Mouse (Mus musculus): ENCODE results near the gene Plbd1. TPM values are rescaled to one million over a fixed set of nuclear protein-coding genes. Genes with fewer than 3 reads are reported as not detected.

Gene Plbd1
- polyA plus RNA-seq, 1 experiment from 2014 or later, result 5.2 TPM

GRCm38 (mm10) chr6:136644171-136644570, 17.6 kb downstream of the Plbd1 start:
- Histone ChIP-seq H3K4me1 (replicated peaks; ENCODE audit: insufficient read depth, low read length) (0 out of 2 replicates have a peak, but pooled peaks cover 3% of the 10 kb centered on the region), H3K4me2 (ENCODE audit: low read length) (no peak overlapping the region), H3K4me3 (replicated peaks; ENCODE audit: low read depth, low read length) (no peak overlapping the region), H3K36me3 (ENCODE audit: insufficient read depth, low read length) (no peaks in the 10 kb centered on the region), H3K27ac (no peak overlapping the region), H3K9ac (ENCODE audit: low read depth, low read length) (no peak overlapping the region), H3K27me3 (ENCODE audit: insufficient read depth, low read length) (no peaks in the 10 kb centered on the region), H3K9me3 (replicated peaks; ENCODE audit: low read length) (no peaks in the 10 kb centered on the region)
- no peak for ATAC-seq (replicated peaks; ENCODE audit: low FRiP score, low read depth)
- 95% methylated on average over 2 of the region's 2 CpGs for WGBS
- peak; percentile 44; the same call in 1 of the 2 replicates for TF ChIP-seq CTCF (IDR thresholded peaks at IDR 0.05; ENCODE audit: low read depth)
- DNase-seq (ENCODE audit: low spot score), result no peak

- no peak for ATAC-seq (replicated peaks; ENCODE audit: low FRiP score, low read depth)
- H3K9ac ChIP-seq (ENCODE audit: low read depth, low read length), result no peak overlapping the region
- TF ChIP-seq CTCF (IDR thresholded peaks at IDR 0.05; ENCODE audit: low read depth), result peak; percentile 39
- H3K27me3 ChIP-seq (ENCODE audit: insufficient read depth, low read length), result no peaks in the 10 kb centered on the region
- no peak overlapping the region for H3K4me3 ChIP-seq (replicated peaks; ENCODE audit: low read depth, low read length)
- 72% methylated on average over 3 of the region's 3 CpGs for WGBS
- no peak overlapping the region for H3K4me2 ChIP-seq (ENCODE audit: low read length)
- H3K36me3 ChIP-seq (ENCODE audit: insufficient read depth, low read length), result no peaks in the 10 kb centered on the region
- H3K4me1 ChIP-seq (replicated peaks; ENCODE audit: insufficient read depth, low read length), result no peaks in the 10 kb centered on the region
- no peaks in the 10 kb centered on the region for H3K9me3 ChIP-seq (replicated peaks; ENCODE audit: low read length)
- H3K27ac ChIP-seq, result no peak overlapping the region
- no peak for DNase-seq (ENCODE audit: low spot score)
These were observed 26.7 kb downstream of the Plbd1 start for GRCm38 (mm10) chr6:136634982-136635381.

- DNase-seq (ENCODE audit: low spot score), result no peak
- Histone ChIP-seq H3K27me3 (ENCODE audit: insufficient read depth, low read length) (no peaks in the 10 kb centered on the region), H3K9me3 (replicated peaks; ENCODE audit: low read length) (no peaks in the 10 kb centered on the region), H3K4me1 (replicated peaks; ENCODE audit: insufficient read depth, low read length) (no peaks in the 10 kb centered on the region), H3K4me2 (ENCODE audit: low read length) (no peak overlapping the region), H3K27ac (no peak overlapping the region), H3K9ac (ENCODE audit: low read depth, low read length) (no peak overlapping the region), H3K4me3 (replicated peaks; ENCODE audit: low read depth, low read length) (no peak overlapping the region), H3K36me3 (ENCODE audit: insufficient read depth, low read length) (no peaks in the 10 kb centered on the region)
- no peak for TF ChIP-seq CTCF (IDR thresholded peaks at IDR 0.05; ENCODE audit: low read depth)
- no peak for ATAC-seq (replicated peaks; ENCODE audit: low FRiP score, low read depth)
- 55% methylated on average over 6 of the region's 6 CpGs for WGBS
These were observed 28.0 kb downstream of the Plbd1 start for GRCm38 (mm10) chr6:136633719-136634118.

GRCm38 (mm10) chr6:136633154-136633553, 28.6 kb downstream of the Plbd1 start:
- H3K9me3 ChIP-seq (replicated peaks; ENCODE audit: low read length), result no peaks in the 10 kb centered on the region
- H3K4me1 ChIP-seq (replicated peaks; ENCODE audit: insufficient read depth, low read length), result no peaks in the 10 kb centered on the region
- TF ChIP-seq CTCF (IDR thresholded peaks at IDR 0.05; ENCODE audit: low read depth), result no peak
- no peak overlapping the region for H3K4me2 ChIP-seq (ENCODE audit: low read length)
- H3K9ac ChIP-seq (ENCODE audit: low read depth, low read length), result no peak overlapping the region
- no peak overlapping the region for H3K4me3 ChIP-seq (replicated peaks; ENCODE audit: low read depth, low read length)
- DNase-seq (ENCODE audit: low spot score) (no peak), ATAC-seq (replicated peaks; ENCODE audit: low FRiP score, low read depth) (no peak)
- H3K36me3 ChIP-seq (ENCODE audit: insufficient read depth, low read length), result no peaks in the 10 kb centered on the region
- H3K27ac ChIP-seq, result no peak overlapping the region
- H3K27me3 ChIP-seq (ENCODE audit: insufficient read depth, low read length), result no peaks in the 10 kb centered on the region
- 77% methylated on average over 3 of the region's 3 CpGs for WGBS

- Histone ChIP-seq H3K27me3 (ENCODE audit: insufficient read depth, low read length) (no peaks in the 10 kb centered on the region), H3K9me3 (replicated peaks; ENCODE audit: low read length) (no peaks in the 10 kb centered on the region), H3K27ac (no peak overlapping the region), H3K4me3 (replicated peaks; ENCODE audit: low read depth, low read length) (no peak overlapping the region), H3K4me2 (ENCODE audit: low read length) (no peak overlapping the region), H3K4me1 (replicated peaks; ENCODE audit: insufficient read depth, low read length) (no peaks in the 10 kb centered on the region), H3K9ac (ENCODE audit: low read depth, low read length) (no peak overlapping the region), H3K36me3 (ENCODE audit: insufficient read depth, low read length) (no peaks in the 10 kb centered on the region)
- peak; percentile 80 for DNase-seq (ENCODE audit: low spot score)
- no peak for TF ChIP-seq CTCF (IDR thresholded peaks at IDR 0.05; ENCODE audit: low read depth)
- WGBS, result 43% methylated on average over 13 of the region's 13 CpGs
- peak; percentile 65; the same call in 1 of the 2 replicates for ATAC-seq (replicated peaks; ENCODE audit: low FRiP score, low read depth)
These were observed 29.7 kb downstream of the Plbd1 start for GRCm38 (mm10) chr6:136631945-136632534.

GRCm38 (mm10) chr6:136631519-136631918, 30.2 kb downstream of the Plbd1 start:
- DNase-seq (ENCODE audit: low spot score) (no peak), ATAC-seq (replicated peaks; ENCODE audit: low FRiP score, low read depth) (peak; percentile 22; the same call in 1 of the 2 replicates)
- no peaks in the 10 kb centered on the region for H3K27me3 ChIP-seq (ENCODE audit: insufficient read depth, low read length)
- H3K4me2 ChIP-seq (ENCODE audit: low read length), result no peak overlapping the region
- no peaks in the 10 kb centered on the region for H3K9me3 ChIP-seq (replicated peaks; ENCODE audit: low read length)
- WGBS, result 70% methylated on average over 8 of the region's 8 CpGs
- no peak overlapping the region for H3K4me3 ChIP-seq (replicated peaks; ENCODE audit: low read depth, low read length)
- H3K9ac ChIP-seq (ENCODE audit: low read depth, low read length), result no peak overlapping the region
- no peak for TF ChIP-seq CTCF (IDR thresholded peaks at IDR 0.05; ENCODE audit: low read depth)
- H3K27ac ChIP-seq, result no peak overlapping the region
- H3K4me1 ChIP-seq (replicated peaks; ENCODE audit: insufficient read depth, low read length), result no peaks in the 10 kb centered on the region
- no peaks in the 10 kb centered on the region for H3K36me3 ChIP-seq (ENCODE audit: insufficient read depth, low read length)

- no peak for ATAC-seq (replicated peaks; ENCODE audit: low FRiP score, low read depth)
- H3K9me3 ChIP-seq (replicated peaks; ENCODE audit: low read length), result no peaks in the 10 kb centered on the region
- no peak overlapping the region for H3K4me2 ChIP-seq (ENCODE audit: low read length)
These were observed 32.1 kb downstream of the Plbd1 start for GRCm38 (mm10) chr6:136629639-136630038.

More at GRCm38 (mm10) chr6:136629639-136630038, 32.1 kb downstream of the Plbd1 start:
- H3K4me3 ChIP-seq (replicated peaks; ENCODE audit: low read depth, low read length), result no peak overlapping the region
- no peak overlapping the region for H3K27ac ChIP-seq
- no peaks in the 10 kb centered on the region for H3K4me1 ChIP-seq (replicated peaks; ENCODE audit: insufficient read depth, low read length)
- no peaks in the 10 kb centered on the region for H3K36me3 ChIP-seq (ENCODE audit: insufficient read depth, low read length)
- no peak overlapping the region for H3K9ac ChIP-seq (ENCODE audit: low read depth, low read length)
- TF ChIP-seq CTCF (IDR thresholded peaks at IDR 0.05; ENCODE audit: low read depth), result no peak
- WGBS, result 90% methylated on average over 5 of the region's 5 CpGs
- H3K27me3 ChIP-seq (ENCODE audit: insufficient read depth, low read length), result no peaks in the 10 kb centered on the region
- DNase-seq (ENCODE audit: low spot score), result no peak

Data from kidney, postnatal 0 days (tissue).